Mouse (Mus musculus): ENCODE measurements around the gene Get4. TPM values are rescaled to one million over a fixed set of nuclear protein-coding genes. Genes with fewer than 3 reads are reported as not detected.
A peak's percentile ranks its signal among the peaks of the same experiment; 100 is the strongest.

Get4 gene
- polyA plus RNA-seq, 1 experiment from 2014 or later = 148 TPM

DNA sequence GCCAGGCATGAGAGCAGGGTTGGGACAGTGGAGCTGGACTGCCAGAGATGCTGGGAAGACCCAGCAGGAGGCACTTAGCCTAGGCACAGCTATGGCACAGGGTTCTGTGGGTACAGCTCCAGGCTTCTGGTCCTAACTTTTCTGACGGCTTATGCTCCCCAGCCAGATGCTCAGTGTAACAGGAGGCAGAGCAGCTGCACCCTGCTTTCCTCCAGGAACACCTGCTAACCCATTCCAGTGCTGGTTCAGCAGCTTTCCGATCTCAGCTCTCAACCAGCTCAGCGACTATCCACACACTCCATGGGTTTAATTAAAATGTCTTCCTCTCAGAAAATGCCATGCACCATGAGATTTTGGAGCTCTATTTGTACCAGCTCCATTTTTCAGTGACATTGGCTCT, 35.4 kb upstream of the Get4 start:
- no peak for ATAC-seq (ENCODE audit: insufficient number of reproducible peaks, low FRiP score, low TSS enrichment, low read depth)
- Histone ChIP-seq H3K9ac (no peak overlapping the region), H3K4me3 (replicated peaks) (no peak overlapping the region), H3K4me1 (no peaks in the 10 kb centered on the region), H3K4me2 (replicated peaks) (no peak overlapping the region), H3K9me3 (replicated peaks) (no peaks in the 10 kb centered on the region), H3K27ac (replicated peaks) (no peak overlapping the region), H3K36me3 (peaks cover 40% of the 10 kb centered on the region), H3K27me3 (no peaks in the 10 kb centered on the region)
- 79% methylated on average over 3 of the region's 3 CpGs for WGBS

DNA sequence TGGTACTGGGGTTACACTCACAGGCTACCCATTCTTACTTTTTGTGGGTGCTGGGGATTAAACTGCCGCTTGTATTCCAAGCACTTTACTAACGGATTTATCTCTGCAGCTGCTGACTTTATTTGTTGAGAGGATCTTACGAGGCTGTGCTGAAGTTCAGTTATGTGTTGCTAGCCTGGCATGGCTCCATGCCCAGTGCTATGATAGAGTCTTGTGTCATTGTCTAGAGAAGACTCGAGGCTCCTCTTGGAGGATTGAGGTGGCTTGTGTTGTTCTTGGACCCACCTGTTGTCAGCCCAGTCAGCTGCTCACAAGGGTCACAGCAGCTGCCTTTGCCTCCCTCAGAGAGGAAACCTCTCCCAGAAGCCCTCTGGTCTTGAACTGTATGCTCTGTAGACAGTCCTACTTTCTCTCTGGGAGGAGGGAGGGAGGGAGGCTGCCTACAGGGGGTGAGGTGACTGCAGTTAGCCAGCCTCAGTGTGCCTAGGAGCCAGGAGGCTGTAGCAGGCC, 32.1 kb upstream of the Get4 start:
- no peak overlapping the region for H3K4me3 ChIP-seq (replicated peaks)
- no peaks in the 10 kb centered on the region for H3K9me3 ChIP-seq (replicated peaks)
- H3K4me1 ChIP-seq = no peaks in the 10 kb centered on the region
- no peak overlapping the region for H3K9ac ChIP-seq
- no peak; the same call in 1 of the 2 replicates for ATAC-seq (ENCODE audit: insufficient number of reproducible peaks, low FRiP score, low TSS enrichment, low read depth)
- H3K27ac ChIP-seq (replicated peaks) = no peak overlapping the region
- H3K4me2 ChIP-seq (replicated peaks) = no peak overlapping the region
- H3K27me3 ChIP-seq = no peaks in the 10 kb centered on the region
- 84% methylated on average over 4 of the region's 4 CpGs for WGBS
- peaks cover 68% of the 10 kb centered on the region for H3K36me3 ChIP-seq

DNA sequence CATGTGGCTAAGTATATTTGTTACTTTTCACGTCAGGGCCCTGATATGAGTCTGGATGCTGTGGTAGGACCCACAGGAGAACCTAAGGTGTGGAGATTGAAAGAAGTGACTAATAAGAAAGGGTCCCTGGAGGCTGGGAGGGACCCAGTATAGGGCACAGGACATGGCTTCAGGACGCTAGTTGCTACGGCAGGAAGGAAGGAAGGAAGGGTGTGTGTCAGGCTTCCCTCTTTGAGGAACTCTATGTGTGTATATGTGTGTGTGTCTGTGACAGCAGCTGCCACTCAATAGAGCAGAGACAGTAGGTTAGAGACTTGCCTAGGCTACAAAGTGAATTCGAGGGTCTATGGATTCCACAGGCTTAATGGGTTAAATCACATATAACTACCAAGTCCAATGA, 31.5 kb upstream of the Get4 start:
- no peak overlapping the region for H3K27ac ChIP-seq (replicated peaks)
- H3K9ac ChIP-seq = no peak overlapping the region
- peaks cover 68% of the 10 kb centered on the region for H3K36me3 ChIP-seq
- no peak overlapping the region for H3K4me3 ChIP-seq (replicated peaks)
- no peaks in the 10 kb centered on the region for H3K27me3 ChIP-seq
- H3K4me2 ChIP-seq (replicated peaks) = no peak overlapping the region
- no peaks in the 10 kb centered on the region for H3K9me3 ChIP-seq (replicated peaks)
- no peaks in the 10 kb centered on the region for H3K4me1 ChIP-seq
- 81% methylated on average over 4 of the region's 4 CpGs for WGBS
- ATAC-seq (ENCODE audit: insufficient number of reproducible peaks, low FRiP score, low TSS enrichment, low read depth) = no peak

DNA sequence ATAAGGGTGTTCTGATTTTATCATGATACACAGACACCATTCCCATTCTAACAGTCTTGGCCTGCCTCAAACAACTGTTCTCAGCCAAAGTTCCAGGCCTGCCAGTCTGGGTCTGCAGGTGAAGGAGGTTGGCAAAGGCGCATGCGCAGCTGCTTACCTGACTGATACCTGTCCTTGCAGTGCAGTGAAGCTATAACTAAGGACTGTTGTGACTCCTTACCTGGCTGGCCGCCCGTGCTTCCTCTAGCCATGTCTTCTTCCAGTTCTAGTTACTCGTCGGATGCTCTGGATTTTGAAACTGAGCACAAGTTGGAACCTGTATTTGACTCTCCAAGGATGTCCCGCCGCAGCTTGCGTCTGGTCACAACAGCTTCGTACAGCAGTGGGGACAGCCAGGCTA, 28.8 kb upstream of the Get4 start:
- Histone ChIP-seq H3K27me3 (no peaks in the 10 kb centered on the region), H3K4me3 (replicated peaks) (no peak overlapping the region), H3K27ac (replicated peaks) (no peak overlapping the region), H3K4me2 (replicated peaks) (no peak overlapping the region), H3K9ac (no peak overlapping the region), H3K9me3 (replicated peaks) (no peaks in the 10 kb centered on the region), H3K4me1 (no peaks in the 10 kb centered on the region), H3K36me3 (peaks cover 80% of the 10 kb centered on the region)
- WGBS = 90% methylated on average over 10 of the region's 10 CpGs
- ATAC-seq (ENCODE audit: insufficient number of reproducible peaks, low FRiP score, low TSS enrichment, low read depth) = no peak

DNA sequence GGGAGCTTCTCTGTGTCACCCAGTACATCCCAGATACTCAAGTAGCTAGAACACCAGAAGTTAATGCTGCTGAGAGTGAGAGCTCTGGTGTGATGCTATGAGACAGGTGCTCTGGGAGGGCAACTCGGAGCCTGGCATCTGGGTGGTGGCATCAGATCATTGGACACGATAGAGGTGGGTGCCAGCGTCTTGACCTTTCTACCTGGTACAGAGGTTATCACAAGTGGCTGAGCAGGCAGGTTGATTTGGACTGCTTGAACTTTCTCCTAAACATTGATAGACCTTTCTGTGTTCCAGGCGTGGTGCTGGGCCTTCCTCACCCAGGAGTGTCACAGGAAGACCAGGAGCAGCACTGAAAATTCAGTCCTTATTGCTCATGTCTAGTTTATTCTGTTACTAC, 24.9 kb upstream of the Get4 start:
- H3K9ac ChIP-seq = no peak overlapping the region
- 96% methylated on average over 4 of the region's 4 CpGs for WGBS
- no peak overlapping the region for H3K4me2 ChIP-seq (replicated peaks)
- no peak overlapping the region for H3K4me3 ChIP-seq (replicated peaks)
- no peak for ATAC-seq (ENCODE audit: insufficient number of reproducible peaks, low FRiP score, low TSS enrichment, low read depth)
- no peaks in the 10 kb centered on the region for H3K4me1 ChIP-seq
- peaks cover 91% of the 10 kb centered on the region for H3K36me3 ChIP-seq
- no peaks in the 10 kb centered on the region for H3K27me3 ChIP-seq
- no peak overlapping the region for H3K27ac ChIP-seq (replicated peaks)
- H3K9me3 ChIP-seq (replicated peaks) = no peaks in the 10 kb centered on the region

DNA sequence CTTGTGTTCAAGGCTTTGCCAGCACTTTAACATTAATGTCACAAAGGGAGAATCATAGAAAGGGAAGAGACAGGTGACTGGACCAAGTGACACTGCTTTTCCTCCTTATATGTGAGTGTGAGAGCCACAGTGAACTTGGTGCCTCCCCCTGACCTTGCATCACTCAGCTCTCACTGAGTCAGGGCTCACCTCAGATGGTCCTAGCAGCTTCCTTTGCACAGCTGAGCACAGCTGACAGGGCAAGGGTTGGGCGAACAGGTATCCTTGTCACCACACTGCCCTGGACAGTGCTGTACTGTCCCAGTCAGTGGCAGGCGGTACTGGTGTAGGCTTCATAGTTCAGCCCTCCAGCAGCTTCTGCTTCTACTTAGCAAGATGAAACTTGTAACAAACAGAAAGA, 24.5 kb upstream of the Get4 start:
- Histone ChIP-seq H3K36me3 (peaks cover 90% of the 10 kb centered on the region), H3K27ac (replicated peaks) (no peak overlapping the region), H3K27me3 (no peaks in the 10 kb centered on the region), H3K4me1 (no peaks in the 10 kb centered on the region), H3K4me2 (replicated peaks) (no peak overlapping the region), H3K9ac (no peak overlapping the region), H3K4me3 (replicated peaks) (no peak overlapping the region), H3K9me3 (replicated peaks) (no peaks in the 10 kb centered on the region)
- ATAC-seq (ENCODE audit: insufficient number of reproducible peaks, low FRiP score, low TSS enrichment, low read depth) = no peak
- 92% methylated on average over 2 of the region's 2 CpGs for WGBS

DNA sequence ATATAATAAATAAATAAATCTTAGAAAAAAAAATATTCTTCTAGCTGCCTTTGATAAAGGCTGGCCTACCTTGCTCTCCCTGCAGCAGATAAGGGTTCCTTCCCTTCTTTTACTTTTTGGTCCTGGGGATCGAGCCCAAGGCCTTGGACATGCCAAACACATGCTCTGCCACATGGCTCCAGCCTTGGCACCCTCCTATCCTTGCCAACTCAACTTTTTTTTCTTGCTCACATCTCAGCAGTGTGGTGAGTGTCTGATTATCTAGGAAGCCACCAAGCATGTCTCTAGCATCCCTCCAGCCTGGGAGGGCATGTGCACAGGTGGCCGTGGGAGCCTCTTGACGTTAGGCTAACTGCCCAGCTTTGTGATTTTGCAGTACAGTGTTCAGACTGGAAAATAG, 23.8 kb upstream of the Get4 start:
- no peak for ATAC-seq (ENCODE audit: insufficient number of reproducible peaks, low FRiP score, low TSS enrichment, low read depth)
- Histone ChIP-seq H3K27me3 (no peaks in the 10 kb centered on the region), H3K4me2 (replicated peaks) (no peak overlapping the region), H3K36me3 (peaks cover 90% of the 10 kb centered on the region), H3K9ac (no peak overlapping the region), H3K27ac (replicated peaks) (no peak overlapping the region), H3K4me3 (replicated peaks) (no peak overlapping the region), H3K9me3 (replicated peaks) (no peaks in the 10 kb centered on the region), H3K4me1 (no peaks in the 10 kb centered on the region)
- WGBS = 94% methylated on average over 3 of the region's 3 CpGs

DNA sequence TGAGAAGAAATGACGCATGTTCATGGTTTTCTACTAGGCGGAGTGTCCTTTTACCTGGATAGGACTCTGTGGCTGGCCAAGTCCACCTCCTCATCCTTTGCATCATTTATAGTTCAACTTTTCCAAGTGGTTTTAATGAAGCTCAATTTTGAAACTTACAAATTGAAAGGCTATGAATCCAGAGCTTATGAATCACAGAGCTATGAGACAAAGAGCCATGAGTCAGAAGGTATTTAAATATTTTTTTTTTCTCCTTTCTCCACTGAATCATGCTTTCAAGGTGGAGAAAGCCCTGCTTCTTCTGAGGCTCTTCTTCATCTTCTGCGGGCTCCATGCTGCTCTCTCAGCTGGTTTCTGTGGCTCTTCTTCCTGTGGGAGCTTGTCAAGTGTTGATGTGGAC, 22.4 kb upstream of the Get4 start:
- H3K36me3 ChIP-seq = peaks cover 91% of the 10 kb centered on the region
- 91% methylated on average over 3 of the region's 3 CpGs for WGBS

DNA sequence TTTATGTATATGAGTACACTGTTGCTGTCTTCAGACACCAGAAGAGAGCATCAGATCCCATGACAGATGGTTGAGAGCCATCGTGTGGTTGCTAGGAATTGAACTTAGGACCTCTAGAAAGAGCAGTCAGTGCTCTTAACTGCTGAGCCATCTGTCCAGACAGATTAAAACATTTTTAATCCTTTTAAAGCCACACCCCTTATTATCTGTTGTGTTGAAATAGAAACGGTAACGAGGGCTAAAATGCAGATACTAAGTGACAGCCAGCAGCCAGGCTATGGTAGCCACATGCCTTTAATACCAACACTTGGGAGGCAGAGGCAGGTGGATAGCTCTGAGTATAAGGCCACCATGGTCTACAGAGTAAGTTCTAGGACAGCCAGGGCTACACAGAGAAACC, 20.0 kb upstream of the Get4 start:
- Histone ChIP-seq H3K9me3 (replicated peaks) (no peaks in the 10 kb centered on the region), H3K9ac (no peak overlapping the region), H3K27me3 (no peaks in the 10 kb centered on the region), H3K27ac (replicated peaks) (no peak overlapping the region), H3K4me3 (replicated peaks) (no peak overlapping the region), H3K4me2 (replicated peaks) (no peak overlapping the region), H3K4me1 (no peaks in the 10 kb centered on the region), H3K36me3 (peaks cover 89% of the 10 kb centered on the region)
- 78% methylated on average over 3 of the region's 3 CpGs for WGBS
- ATAC-seq (ENCODE audit: insufficient number of reproducible peaks, low FRiP score, low TSS enrichment, low read depth) = no peak

More for the DNA sequence above, 22.4 kb upstream of the Get4 start:
- no peak overlapping the region for H3K27ac ChIP-seq (replicated peaks)
- no peak overlapping the region for H3K4me3 ChIP-seq (replicated peaks)
- ATAC-seq (ENCODE audit: insufficient number of reproducible peaks, low FRiP score, low TSS enrichment, low read depth) = no peak
- H3K27me3 ChIP-seq = no peaks in the 10 kb centered on the region
- H3K4me1 ChIP-seq = no peaks in the 10 kb centered on the region
- no peaks in the 10 kb centered on the region for H3K9me3 ChIP-seq (replicated peaks)
- H3K4me2 ChIP-seq (replicated peaks) = no peak overlapping the region
- H3K9ac ChIP-seq = no peak overlapping the region

DNA sequence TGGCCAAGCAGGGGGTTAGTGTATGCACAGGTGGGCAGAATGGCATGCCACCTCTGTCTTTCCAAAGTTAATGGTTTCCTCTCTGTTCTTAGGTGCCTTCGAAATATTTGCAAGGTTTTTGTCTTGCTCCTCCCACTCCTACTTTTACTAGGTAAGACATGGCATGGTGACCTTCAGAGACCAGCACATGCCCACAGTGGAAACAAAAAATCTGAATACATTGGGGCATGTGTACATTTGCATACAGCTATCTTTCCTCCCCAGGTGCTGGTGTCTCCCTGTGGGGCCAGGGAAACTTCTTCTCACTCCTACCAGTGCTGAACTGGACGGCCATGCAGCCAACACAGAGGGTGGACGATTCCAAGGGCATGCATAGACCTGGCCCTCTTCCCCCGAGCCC, 17.7 kb upstream of the Get4 start:
- H3K4me3 ChIP-seq (replicated peaks) = no peak overlapping the region
- peaks cover 90% of the 10 kb centered on the region for H3K36me3 ChIP-seq
- no peaks in the 10 kb centered on the region for H3K9me3 ChIP-seq (replicated peaks)
- H3K4me2 ChIP-seq (replicated peaks) = no peak overlapping the region
- no peaks in the 10 kb centered on the region for H3K4me1 ChIP-seq
- H3K27me3 ChIP-seq = no peaks in the 10 kb centered on the region
- ATAC-seq (ENCODE audit: insufficient number of reproducible peaks, low FRiP score, low TSS enrichment, low read depth) = no peak
- WGBS = 87% methylated on average over 4 of the region's 4 CpGs
- H3K9ac ChIP-seq = no peak overlapping the region
- H3K27ac ChIP-seq (replicated peaks) = no peak overlapping the region

DNA sequence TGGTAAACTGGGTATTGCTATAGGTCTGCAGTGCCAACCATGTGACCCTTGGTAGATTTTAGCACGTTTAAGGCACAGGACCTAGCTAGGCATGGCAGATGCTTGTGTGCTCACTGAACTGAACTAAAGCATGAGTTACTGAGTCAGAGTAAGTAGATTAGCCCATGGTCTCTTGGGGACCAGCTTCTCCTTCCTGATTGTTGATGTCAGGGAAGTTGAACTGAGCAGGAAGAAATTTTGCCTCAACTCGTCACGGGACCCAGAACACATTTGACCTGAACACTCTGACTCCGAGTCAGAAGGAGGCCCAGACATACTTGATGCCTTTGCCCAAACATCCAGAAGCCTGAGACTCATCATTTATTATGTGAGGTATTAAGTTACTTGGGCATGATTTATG, 14.7 kb upstream of the Get4 start:
- WGBS = 76% methylated on average over 4 of the region's 4 CpGs
- Histone ChIP-seq H3K4me3 (replicated peaks) (no peak overlapping the region), H3K4me1 (no peaks in the 10 kb centered on the region), H3K36me3 (peaks cover 94% of the 10 kb centered on the region), H3K9me3 (replicated peaks) (no peaks in the 10 kb centered on the region), H3K27me3 (no peaks in the 10 kb centered on the region), H3K9ac (no peak overlapping the region), H3K27ac (replicated peaks) (no peak overlapping the region), H3K4me2 (replicated peaks) (no peak overlapping the region)
- no peak for ATAC-seq (ENCODE audit: insufficient number of reproducible peaks, low FRiP score, low TSS enrichment, low read depth)

DNA sequence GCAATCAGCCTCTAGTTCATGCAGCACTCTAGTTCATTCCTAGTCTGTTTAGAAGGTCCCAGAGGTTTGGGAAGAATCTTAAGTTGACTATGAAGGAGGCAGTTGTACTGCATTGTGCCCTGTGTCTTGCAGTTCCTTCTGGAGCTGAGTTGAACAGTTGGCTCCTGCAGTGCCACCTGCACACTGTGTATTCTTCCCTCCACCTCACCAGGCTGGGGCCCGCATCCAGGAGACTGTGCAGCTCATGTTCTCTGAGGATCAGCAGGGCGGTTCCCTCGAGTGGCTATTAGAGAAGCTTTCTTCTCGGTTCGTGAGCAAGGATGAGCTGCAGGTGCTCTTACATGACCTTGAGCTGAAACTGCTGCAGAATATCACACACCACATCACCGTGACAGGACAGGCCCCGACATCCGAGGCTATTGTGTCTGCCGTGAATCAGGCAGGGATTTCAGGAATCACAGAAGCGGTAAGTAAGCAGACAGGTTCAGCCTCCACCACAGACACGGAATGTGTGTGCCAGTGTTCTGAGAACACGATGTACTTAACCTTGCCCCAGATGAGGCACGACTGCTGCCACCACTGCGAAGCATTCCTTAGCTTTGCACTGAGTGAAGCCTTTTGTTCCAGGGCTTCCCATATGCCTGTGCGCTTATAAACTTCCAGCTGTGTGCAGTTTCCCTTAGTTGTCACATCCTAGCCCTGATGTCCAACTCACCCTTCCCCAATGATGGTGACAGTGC, 10.9 kb upstream of the Get4 start:
- Histone ChIP-seq H3K4me3 (replicated peaks) (no peak overlapping the region), H3K4me2 (replicated peaks) (no peak overlapping the region), H3K4me1 (no peaks in the 10 kb centered on the region), H3K9me3 (replicated peaks) (no peaks in the 10 kb centered on the region), H3K36me3 (peaks cover 96% of the 10 kb centered on the region), H3K27me3 (no peaks in the 10 kb centered on the region), H3K9ac (no peak overlapping the region), H3K27ac (replicated peaks) (peak overlapping the region; percentile 58)
- WGBS = 79% methylated on average over 15 of the region's 15 CpGs
- no peak for ATAC-seq (ENCODE audit: insufficient number of reproducible peaks, low FRiP score, low TSS enrichment, low read depth)

All from embryonic facial prominence, embryonic 15.5 days (tissue).